Mouse (Mus musculus): ENCODE data around the gene Ngef. TPM values are rescaled to one million over a fixed set of nuclear protein-coding genes. Genes with fewer than 3 reads are reported as not detected.

The Ngef gene
- total RNA-seq (2021): 10 to 100 TPM; 92.5 to 94.7 TPM

GRCm38 (mm10) chr1:87573800-87574215 lies at the start of gene Ngef:
Ngef (minus strand) TSS chr1:87573870.
- intact Hi-C loops (cut with DNase I): no loop called here
- no peak for DNase-seq

- DNase-seq: peak; percentile 41
- intact Hi-C loops (cut with DNase I): no loop called here
Measured at GRCm38 (mm10) chr1:87621858-87622279, 48.2 kb upstream of the Ngef start.

DNA sequence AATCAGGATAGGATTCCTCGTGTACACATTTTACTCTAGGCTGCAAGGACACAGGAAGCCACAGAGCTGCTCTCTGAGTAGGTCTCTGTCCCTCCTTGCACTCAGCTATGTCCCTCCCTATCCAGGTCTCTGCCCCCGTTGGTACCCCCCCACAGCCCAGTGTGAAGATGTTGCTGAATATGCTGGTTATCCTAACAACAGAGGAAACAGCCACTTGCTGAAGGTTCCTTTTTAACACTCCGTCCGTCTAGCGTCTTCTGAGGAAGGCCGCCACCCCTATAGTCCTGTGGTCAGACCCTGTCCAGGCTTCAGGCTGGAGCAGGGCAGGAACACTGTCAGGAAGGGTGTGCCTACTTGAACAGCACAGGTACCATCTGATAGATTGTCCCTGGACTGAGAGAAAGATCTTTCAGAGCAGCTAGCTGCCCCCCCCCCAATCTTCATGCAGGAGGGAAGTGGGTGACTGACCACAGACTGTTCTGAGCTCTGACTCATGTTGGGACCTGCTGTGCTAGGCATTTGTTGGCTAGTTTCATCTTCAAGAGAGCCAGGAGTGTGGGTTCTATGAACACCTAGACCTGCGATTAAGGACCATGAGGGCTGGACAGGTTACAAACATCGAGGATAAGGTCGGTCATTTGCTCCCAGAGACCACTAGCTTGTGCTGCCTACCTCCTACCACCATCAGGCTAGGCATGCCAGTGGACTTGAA lies 47.6 kb upstream of the Ngef start:
- intact Hi-C loops (cut with DNase I): no loop called here

DNA sequence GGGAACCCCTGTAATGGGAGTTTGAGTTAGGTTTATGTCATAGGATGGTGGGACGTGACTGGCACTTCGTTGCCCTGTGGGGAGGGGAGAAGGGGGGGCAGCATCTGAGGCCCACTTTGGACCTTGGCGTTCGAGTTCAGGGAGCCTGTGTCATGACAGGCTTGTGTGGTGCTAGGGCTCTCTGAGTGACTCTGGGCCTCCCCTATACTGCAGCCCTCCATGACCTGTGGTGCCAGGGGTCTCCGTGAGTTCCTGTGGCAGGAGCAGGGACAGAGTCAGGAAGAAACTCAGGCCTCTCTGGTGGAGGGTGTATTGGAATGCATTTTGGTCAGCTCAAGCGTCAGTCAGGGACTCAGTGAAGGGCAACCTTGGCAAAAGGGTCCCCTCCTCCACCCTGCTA lies 47.0 kb upstream of the Ngef start:
- intact Hi-C loops (cut with DNase I): no loop called here

More for the DNA sequence above, 47.6 kb upstream of the Ngef start:
- no peak for DNase-seq

DNA sequence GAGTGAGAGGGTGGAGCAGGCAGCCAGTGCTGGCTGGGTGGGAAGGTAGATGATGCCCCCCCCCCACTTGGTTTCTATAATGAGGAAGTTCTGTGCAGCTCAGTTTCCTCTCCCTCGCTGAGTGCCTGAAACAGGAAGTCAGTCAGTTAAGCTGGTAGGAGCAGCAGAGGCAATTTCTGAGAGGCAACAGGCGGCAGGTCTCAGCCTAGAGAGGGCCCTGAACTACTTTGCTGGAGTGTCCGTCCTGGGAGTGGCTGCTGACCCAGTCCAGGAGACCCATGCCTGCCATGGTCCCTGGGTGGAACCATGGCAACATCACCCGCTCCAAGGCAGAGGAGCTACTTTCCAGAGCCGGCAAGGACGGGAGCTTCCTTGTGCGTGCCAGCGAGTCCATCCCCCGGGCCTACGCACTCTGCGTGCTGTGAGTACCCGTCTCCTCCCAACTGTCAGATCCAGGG lies 46.6 kb upstream of the Ngef start, which contains the start of gene Inpp5d:
Gene Inpp5d, plus strand, starts transcription at position 102 of the 458 bp plus-strand sequence.
- DNase-seq: no peak
- intact Hi-C loops (cut with DNase I): no loop called here

More for the DNA sequence above, 47.0 kb upstream of the Ngef start:
- no peak for DNase-seq

- intact Hi-C loops (cut with DNase I): no loop called here
- DNase-seq: peak; percentile 57
Measured at GRCm38 (mm10) chr1:87614576-87615295, 41.1 kb upstream of the Ngef start.

GRCm38 (mm10) chr1:87608416-87609046 lies 34.9 kb upstream of the Ngef start:
- peak; percentile 64 for DNase-seq
- intact Hi-C loops (cut with DNase I): no loop called here

DNA sequence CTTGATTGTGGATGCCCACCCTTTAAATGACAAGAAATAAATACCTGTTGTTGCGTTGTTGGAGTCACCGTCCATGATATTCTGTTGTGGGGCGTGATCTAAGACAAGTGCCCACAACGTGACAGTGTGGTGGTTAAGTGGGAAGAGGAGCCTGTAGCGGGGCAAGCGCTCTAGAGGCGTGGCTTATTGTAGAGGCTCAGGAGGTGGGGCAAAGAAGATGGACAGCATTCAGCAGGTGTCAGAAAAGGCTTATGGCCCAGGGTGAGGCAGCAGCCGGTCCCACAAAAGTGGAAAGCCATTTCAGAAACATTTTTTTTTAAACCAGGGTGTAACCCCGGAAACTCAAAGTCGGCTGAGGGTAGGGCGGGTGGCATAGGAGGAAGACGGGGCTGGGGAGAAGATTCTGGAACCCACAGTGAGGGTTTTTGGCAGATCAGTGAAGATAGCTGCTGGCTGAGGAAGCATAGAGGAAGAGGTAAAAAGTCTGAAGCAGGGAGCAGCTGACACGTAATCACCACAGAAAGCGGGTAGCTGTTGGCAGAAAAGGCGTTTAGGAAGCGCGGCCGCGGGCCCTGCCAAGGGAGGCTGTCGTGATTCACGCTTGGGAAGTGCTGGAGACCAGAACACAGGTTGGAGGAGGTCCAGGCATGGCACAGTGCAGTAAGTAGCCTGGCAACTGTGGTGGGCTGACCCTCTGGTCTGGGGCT lies 33.9 kb upstream of the Ngef start:
- DNase-seq: peak; percentile 96
- intact Hi-C loops (cut with DNase I): no loop called here

- intact Hi-C loops (cut with DNase I): no loop called here
- DNase-seq: no peak
Measured at GRCm38 (mm10) chr1:87605296-87605695, 31.6 kb upstream of the Ngef start.

DNA sequence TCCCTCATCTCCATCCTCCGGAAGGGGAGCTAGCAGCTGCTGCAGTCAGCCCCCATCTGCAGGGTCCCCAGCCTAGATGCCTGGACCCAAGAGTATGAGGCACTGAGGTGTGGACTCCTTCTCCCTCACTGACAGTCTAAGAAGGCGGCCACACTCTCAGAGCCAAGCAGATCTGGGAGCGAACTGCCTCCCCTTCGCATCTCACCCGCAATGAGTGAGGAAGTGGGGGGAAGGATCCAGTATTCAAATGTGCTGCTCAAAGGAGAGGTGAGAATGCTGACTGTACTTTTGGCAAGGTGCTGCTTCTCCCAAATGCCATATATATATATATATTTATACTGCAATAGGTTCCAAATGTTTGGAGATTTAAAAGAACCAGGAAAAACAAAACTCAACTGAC lies 29.7 kb upstream of the Ngef start:
- no peak for DNase-seq
- intact Hi-C loops (cut with DNase I): no loop called here

DNA sequence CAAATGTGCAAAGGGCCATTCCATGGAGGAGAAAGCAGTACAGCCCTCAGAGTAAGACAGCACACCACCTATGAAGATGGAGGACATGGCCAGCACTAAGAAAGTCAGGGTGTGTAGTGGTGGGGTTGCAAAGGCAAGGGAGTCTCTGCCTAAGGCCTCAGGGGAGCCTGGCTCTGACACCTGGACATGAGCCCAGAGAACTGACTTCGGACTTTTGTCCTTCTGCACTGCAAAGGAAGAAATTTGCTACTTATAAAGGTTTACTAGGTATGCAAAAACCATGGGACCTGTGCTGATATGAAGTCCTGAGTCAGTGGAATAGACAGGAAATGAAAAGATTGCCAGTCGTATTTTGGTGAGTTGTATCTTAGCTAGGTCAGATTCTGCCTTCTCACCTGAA lies 28.1 kb upstream of the Ngef start:
- intact Hi-C loops (cut with DNase I): no loop called here

GRCm38 (mm10) chr1:87600533-87600932 lies 26.9 kb upstream of the Ngef start:
- intact Hi-C loops (cut with DNase I): no loop called here

More for the DNA sequence above, 28.1 kb upstream of the Ngef start:
- DNase-seq: no peak

GRCm38 (mm10) chr1:87594671-87595070 lies 21.0 kb upstream of the Ngef start:
- intact Hi-C loops (cut with DNase I): no loop called here
- DNase-seq: no peak

More at GRCm38 (mm10) chr1:87600533-87600932, 26.9 kb upstream of the Ngef start:
- DNase-seq: no peak

GRCm38 (mm10) chr1:87594261-87594660 lies 20.6 kb upstream of the Ngef start:
- no peak for DNase-seq
- intact Hi-C loops (cut with DNase I): no loop called here

DNA sequence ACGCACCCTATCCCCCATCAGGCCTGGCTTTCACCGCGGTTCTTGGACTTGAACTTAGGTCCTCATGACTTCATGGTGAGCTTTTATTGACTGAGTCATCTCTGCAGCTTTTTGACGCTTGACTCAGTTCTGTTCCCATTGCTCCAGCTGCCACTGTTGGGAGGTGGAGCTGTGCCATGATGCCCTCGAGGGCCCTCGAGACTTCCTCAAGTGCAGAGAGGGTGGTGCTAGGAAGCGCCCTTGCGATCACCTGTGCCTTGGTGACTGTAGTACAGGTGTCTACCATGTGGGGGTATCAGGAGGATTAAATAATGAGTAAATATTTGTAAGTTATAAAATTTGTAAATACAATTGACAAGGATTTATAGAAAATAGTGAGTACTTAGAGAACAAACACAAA lies 16.3 kb upstream of the Ngef start:
- DNase-seq: no peak
- intact Hi-C loops (cut with DNase I): no loop called here

DNA sequence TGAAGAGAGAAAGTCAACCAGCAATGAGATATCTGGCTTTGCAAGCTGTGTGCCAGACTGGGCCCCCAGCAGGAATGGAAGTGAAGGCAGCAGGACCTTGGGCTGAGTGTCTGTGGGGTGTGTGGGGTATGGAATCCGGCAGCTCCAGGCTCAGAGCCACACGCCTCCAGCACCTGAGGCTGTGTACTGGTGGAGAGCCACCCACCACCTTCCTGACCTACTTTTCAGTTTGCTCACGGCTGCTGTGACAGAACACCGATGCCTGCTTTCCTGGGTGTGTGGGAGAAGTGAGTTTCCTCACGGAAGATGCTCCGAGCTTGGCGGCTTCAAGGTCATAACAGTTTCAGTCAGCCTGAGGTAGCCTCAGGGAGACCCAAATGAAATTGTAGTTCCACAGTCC lies 15.5 kb upstream of the Ngef start:
- intact Hi-C loops (cut with DNase I): no loop called here
- no peak for DNase-seq

- DNase-seq: no peak
- intact Hi-C loops (cut with DNase I): no loop called here
Measured at GRCm38 (mm10) chr1:87580824-87581223, 7.2 kb upstream of the Ngef start.

GRCm38 (mm10) chr1:87578965-87579364 lies 5.3 kb upstream of the Ngef start:
- no peak for DNase-seq
- intact Hi-C loops (cut with DNase I): no loop called here

DNA sequence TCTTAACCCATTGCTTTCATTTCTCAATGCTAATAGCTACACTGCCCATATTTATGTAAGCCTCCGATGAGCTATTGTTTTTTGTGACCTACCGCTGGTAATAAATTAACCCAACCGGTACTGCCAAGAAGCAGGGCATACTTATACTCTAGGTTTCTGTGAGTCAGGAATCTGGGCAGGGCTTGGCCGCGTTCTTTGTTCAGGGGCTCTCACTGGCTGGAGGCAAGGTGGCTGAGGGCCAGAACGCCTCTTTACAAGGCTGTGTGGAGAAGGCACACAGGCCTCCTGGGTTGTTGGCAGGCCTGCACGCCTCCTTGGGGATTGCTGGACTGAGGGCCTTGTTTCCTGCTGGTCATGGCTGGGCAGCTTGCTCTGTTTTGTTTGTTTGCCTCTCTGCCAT lies 1.1 kb upstream of the Ngef start:
- intact Hi-C loops (cut with DNase I): no loop called here
- peak; percentile 73 for DNase-seq

GRCm38 (mm10) chr1:87574353-87574752 lies 683 bp upstream of the Ngef start:
- intact Hi-C loops (cut with DNase I): no loop called here
- peak; percentile 48 for DNase-seq

GRCm38 (mm10) chr1:87573261-87573660 lies 409 bp downstream of the Ngef start:
- no peak for DNase-seq
- intact Hi-C loops (cut with DNase I): no loop called here
